Mouse (Mus musculus): ENCODE results near the gene Gclm.

- TF ChIP-seq CTCF (conservative IDR thresholded peaks at IDR 0.05; ENCODE audit: low read length) (no peak), POU5F1 (IDR thresholded peaks at IDR 0.05; ENCODE audit: borderline replicate concordance, low read length) (no peak)
These were observed 62.7 kb downstream of the Gclm start for GRCm38 (mm10) chr3:122307894-122308671.
